Mouse (Mus musculus) bone marrow, adult 2 months (tissue): ENCODE measurements around the gene Vps4a. TPM values are rescaled to one million over a fixed set of nuclear protein-coding genes. Genes with fewer than 3 reads are reported as not detected.

ENCODE experiments used
- H3K27ac ChIP-seq: fragments of 200-500 bp; 2 replicates; pipeline ENCODE4 v1.5.1; 2012; ENCODE audit warnings: low read depth, mild to moderate bottlenecking, control low read depth, inconsistent platforms, low read length; ENCODE audit not compliant: control insufficient read depth, poor library complexity, insufficient read depth
- H3K4me1 ChIP-seq: fragments of 200-500 bp; 2 replicates; pipeline ENCODE4 v1.6.1; 2011; ENCODE audit warnings: low read length; ENCODE audit not compliant: control insufficient read depth, insufficient read depth
- H3K4me3 ChIP-seq: fragments of 200-500 bp; replicated peaks from 2 replicates; pipeline ENCODE3; 2011; ENCODE audit warnings: mild to moderate bottlenecking, low read depth, low read length, control low read depth; ENCODE audit not compliant: control insufficient read depth
- CTCF ChIP-seq: fragments of 200-500 bp; IDR thresholded peaks from 2 replicates; pipeline ENCODE4 v1.5.1; 2011; ENCODE audit warnings: low read length, control low read depth; ENCODE audit not compliant: control insufficient read depth, insufficient read depth
- POLR2A ChIP-seq: fragments of 200-500 bp; IDR thresholded peaks from 2 replicates; pipeline ENCODE4 v1.6.1; 2011; ENCODE audit warnings: low read depth, mild to moderate bottlenecking, control low read depth, low read length, borderline replicate concordance; ENCODE audit not compliant: control insufficient read depth
- WGBS: fragments of 180-500 bp; shearing (Covaris S2); methylation state at CpG from one replicate; pipeline ENCODE4 v1.1.7; 2018; 5-methylcytosine and 5-hydroxymethylcytosine counted together
- polyA plus RNA-seq: library from polyadenylated mRNA; stranded (reverse); fragments of >200 nt; gene quantifications from 2 replicates; pipeline ENCODE4 v1.2.4, GENCODE M21; 2011; ENCODE audit warnings: low replicate concordance; ENCODE audit not compliant: missing spikeins, insufficient read depth, insufficient read length

Vps4a gene
- polyA plus RNA-seq, 1 experiment, result 34.5 TPM

- peaks cover 2% of the 10 kb centered on the region; the same call in 1 of the 2 replicates for H3K4me1 ChIP-seq
- no peak overlapping the region for H3K4me3 ChIP-seq
- TF ChIP-seq POLR2A (no peak), CTCF (no peak)
- H3K27ac ChIP-seq, result no peak overlapping the region
- 88% methylated on average over 8 of the region's 8 CpGs for WGBS
Observed at GRCm38 (mm10) chr8:107036626-107037025, 5.6 kb downstream of the Vps4a start.

GRCm38 (mm10) chr8:107040632-107041031 lies 9.6 kb downstream of the Vps4a start:
- H3K4me3 ChIP-seq, result no peak overlapping the region
- TF ChIP-seq CTCF (no peak), POLR2A (no peak)
- 41% methylated on average over 7 of the region's 7 CpGs for WGBS
- no peak overlapping the region for H3K27ac ChIP-seq
- no peaks in the 10 kb centered on the region for H3K4me1 ChIP-seq

- H3K27ac ChIP-seq, result no peak overlapping the region
- no peak overlapping the region for H3K4me3 ChIP-seq
- no peaks in the 10 kb centered on the region for H3K4me1 ChIP-seq
- no peak for TF ChIP-seq CTCF
- TF ChIP-seq POLR2A, result no peak
- whole genome bisulfite sequencing, result 80% methylated on average over 6 of the region's 6 CpGs
Observed at GRCm38 (mm10) chr8:107045478-107045877, 14.5 kb downstream of the Vps4a start.

GRCm38 (mm10) chr8:107046976-107047375 lies 16.0 kb downstream of the Vps4a start:
- TF ChIP-seq CTCF (no peak), POLR2A (no peak)
- Histone ChIP-seq H3K27ac (no peak overlapping the region), H3K4me3 (no peak overlapping the region), H3K4me1 (no peaks in the 10 kb centered on the region)
- 65% methylated on average over 5 of the region's 5 CpGs for WGBS

DNA sequence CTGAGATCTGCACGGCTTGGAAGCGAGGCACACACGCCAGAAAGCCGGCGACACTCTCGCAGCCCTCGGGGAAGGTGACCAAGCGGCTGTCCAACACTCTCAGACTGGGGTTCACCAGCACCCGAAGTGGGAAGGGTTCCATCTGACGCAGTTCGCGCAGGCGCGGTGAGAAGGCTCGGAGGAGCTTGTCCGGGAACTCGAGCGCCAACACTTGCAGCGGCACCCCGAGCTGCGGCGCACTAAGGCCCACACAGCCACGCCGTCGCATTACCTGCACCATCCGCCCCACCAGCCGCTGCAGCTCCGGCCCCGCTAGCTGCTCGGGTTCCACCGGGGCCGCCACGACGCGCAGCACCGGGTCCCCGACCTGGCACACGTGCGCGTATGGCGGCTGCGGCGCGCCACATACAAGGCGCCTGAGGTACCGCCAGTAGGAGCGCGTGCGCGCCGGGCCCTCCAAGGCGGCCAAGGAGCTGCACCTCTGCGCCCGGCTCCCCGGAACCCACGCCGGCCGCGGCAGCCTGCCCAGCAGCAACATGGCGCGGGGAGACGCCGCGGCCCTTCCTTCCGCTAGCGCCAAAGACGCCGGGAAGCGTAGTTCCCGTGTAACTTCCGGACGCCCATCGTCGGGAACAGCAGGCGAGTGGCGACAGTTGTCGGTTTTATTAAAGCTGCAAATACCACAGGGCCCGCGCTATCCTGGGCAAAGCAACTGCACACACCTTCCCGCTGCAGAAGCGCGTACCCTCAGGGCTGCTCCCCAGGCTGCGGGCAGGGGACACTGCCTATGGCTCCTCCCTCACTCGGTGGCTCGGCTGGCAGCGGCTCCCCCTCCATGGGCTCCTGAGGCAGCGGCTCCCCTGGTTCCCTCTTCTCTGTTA lies 17.3 kb downstream of the Vps4a start, which contains the start of gene Pdf:
TSS of gene Pdf (minus strand) at position 554 of the 881 bp plus-strand sequence.
- no peaks in the 10 kb centered on the region for H3K4me1 ChIP-seq
- TF ChIP-seq CTCF (no peak), POLR2A (peak; percentile 80; the same call in 1 of the 2 replicates)
- WGBS, result under 1% methylated on average over 87 of the region's 87 CpGs
- peak within 1 kb of the TSS; percentile 84 for H3K4me3 ChIP-seq
- peak within 1 kb of the TSS; percentile 86 for H3K27ac ChIP-seq

- Histone ChIP-seq H3K27ac (no peak overlapping the region), H3K4me3 (no peak overlapping the region), H3K4me1 (no peaks in the 10 kb centered on the region)
- TF ChIP-seq POLR2A (no peak), CTCF (no peak)
- WGBS, result 81% methylated on average over 4 of the region's 4 CpGs
Observed at GRCm38 (mm10) chr8:107049480-107049879, 18.5 kb downstream of the Vps4a start.

DNA sequence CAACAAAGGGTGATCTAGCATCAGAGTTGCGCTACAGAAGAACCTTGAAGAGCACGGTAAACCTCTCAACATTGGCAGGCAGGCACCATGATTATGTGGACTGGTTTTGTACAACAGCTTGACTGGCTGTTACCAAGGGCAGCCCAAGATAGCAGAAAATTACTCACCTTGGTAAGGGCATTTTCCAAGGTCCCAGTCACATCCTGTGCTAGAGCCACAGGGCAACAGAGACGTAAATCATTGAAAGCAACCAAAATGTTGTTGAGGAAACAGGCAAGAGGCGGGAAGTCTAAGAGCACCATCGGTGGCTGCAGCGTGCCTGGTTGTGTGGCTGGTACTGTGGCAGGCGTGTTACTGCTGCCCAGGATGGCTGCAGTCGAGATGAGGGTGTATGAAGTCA lies 21.0 kb downstream of the Vps4a start:
- H3K4me3 ChIP-seq, result no peak overlapping the region
- WGBS, result 88% methylated on average over 8 of the region's 8 CpGs
- H3K27ac ChIP-seq, result no peak overlapping the region
- H3K4me1 ChIP-seq, result no peaks in the 10 kb centered on the region
- TF ChIP-seq POLR2A (no peak), CTCF (no peak)

DNA sequence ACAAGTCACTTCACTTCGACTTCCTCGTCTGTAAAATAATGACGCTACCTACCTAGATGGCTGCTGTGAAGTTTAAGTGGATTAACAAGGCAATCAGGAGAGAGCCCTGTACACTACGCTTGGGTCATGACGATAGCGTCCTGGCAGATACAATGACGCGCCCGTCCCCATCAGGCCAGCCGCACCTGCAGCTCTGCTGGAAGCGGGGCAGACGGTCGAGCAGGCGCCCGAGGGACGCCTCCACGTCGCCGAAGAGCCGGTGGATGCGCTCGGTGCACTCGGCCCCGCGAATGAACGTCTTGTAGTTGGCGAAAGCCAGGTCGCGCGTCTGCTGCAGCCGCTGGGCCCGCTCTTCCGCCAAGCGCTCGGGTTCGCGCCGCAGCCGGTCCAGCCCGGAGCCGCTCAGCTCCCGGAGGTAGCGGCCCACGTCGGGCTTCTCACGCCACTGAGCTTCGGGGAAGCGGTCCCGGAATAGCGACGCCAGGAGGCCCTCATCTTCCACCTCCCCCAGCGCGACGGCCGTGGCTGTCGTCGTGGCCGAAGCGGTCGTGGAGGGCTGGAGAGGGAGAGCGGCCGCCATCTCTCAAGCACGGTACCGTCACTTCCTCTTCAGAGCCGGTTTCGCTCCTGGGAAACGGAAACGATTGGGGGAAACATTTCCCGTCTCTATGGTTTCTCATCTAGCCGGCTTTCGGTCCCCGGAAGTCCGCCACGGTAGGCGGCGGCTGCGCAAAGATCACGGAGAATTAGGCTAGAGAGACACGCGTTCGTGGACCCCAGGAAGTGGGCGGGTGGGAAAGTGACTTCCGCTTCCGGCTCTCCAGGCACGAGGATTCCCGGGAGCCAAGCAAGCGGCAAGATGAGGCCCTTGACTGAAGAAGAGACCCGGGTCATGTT lies 25.3 kb downstream of the Vps4a start, which contains the start of the genes Cog8 and Nip7:
TSS of gene Cog8 (minus strand) at position 614 of the 897 bp plus-strand sequence.
TSS of gene Nip7 (plus strand) at position 802 of the 897 bp plus-strand sequence.
- Histone ChIP-seq H3K4me3 (peak within 1 kb of the TSS; percentile 97), H3K27ac (peak within 1 kb of the TSS; percentile 93), H3K4me1 (peaks cover 1% of the 10 kb centered on the region; the same call in 1 of the 2 replicates)
- TF ChIP-seq CTCF (no peak), POLR2A (peak; percentile 83)
- under 1% methylated on average over 88 of the region's 88 CpGs for WGBS
